Mouse (Mus musculus) midbrain, embryonic 10.5 days (tissue): ENCODE data around the gene Rgma. TPM values are rescaled to one million over a fixed set of nuclear protein-coding genes. Genes with fewer than 3 reads are reported as not detected.
A peak's percentile ranks its signal among the peaks of the same experiment; 100 is the strongest.

Experiments
- DNase-seq: peaks from one replicate; pipeline ENCODE4 v3.0.0-alpha.2; 2017; ENCODE audit warnings: low spot score
- H3K27ac ChIP-seq: fragments of 300-500 bp; sonication (generic); replicated peaks from 2 replicates; pipeline ENCODE4 v1.5.1; 2016; ENCODE audit warnings: mild to moderate bottlenecking
- H3K27me3 ChIP-seq: fragments of 300-500 bp; sonication (generic); 2 replicates; pipeline ENCODE4 v1.6.1; 2016; ENCODE audit warnings: low read depth, mild to moderate bottlenecking; ENCODE audit not compliant: poor library complexity, severe bottlenecking
- H3K36me3 ChIP-seq: fragments of 300-500 bp; sonication (generic); 2 replicates; pipeline ENCODE4 v1.6.1; 2016; ENCODE audit warnings: mild to moderate bottlenecking, moderate library complexity
- H3K4me1 ChIP-seq: fragments of 300-500 bp; sonication (generic); 2 replicates; pipeline ENCODE4 v1.6.1; 2016
- H3K4me3 ChIP-seq: fragments of 300-500 bp; sonication (generic); 2 replicates; pipeline ENCODE4 v1.5.1; 2016; ENCODE audit warnings: mild to moderate bottlenecking, moderate library complexity
- H3K9me3 ChIP-seq: fragments of 300-500 bp; sonication (generic); replicated peaks from 2 replicates; pipeline ENCODE4 v1.6.1; 2016; ENCODE audit warnings: mild to moderate bottlenecking
- WGBS: fragments of 180-500 bp; shearing (Covaris S2); methylation state at CpG from one replicate; pipeline ENCODE4 v1.1.7; 2016; 5-methylcytosine and 5-hydroxymethylcytosine counted together
- polyA plus RNA-seq: library from polyadenylated mRNA; unstranded; fragments of >200 nt; fragmentation: Nextera tagmentation; extraction: Ambion mirVana; gene quantifications from 2 replicates; pipeline ENCODE4 v1.2.1, GENCODE M21; 2016

The Rgma gene
- 51.2 and 65.4 TPM in 2 replicates for polyA plus RNA-seq

GRCm38 (mm10) chr7:73375257-73376100 lies at the start of gene Rgma:
Rgma (plus strand) TSS chr7:73375509.
- peak within 1 kb of the TSS; percentile 99 for H3K27ac ChIP-seq
- peaks cover 38% of the 10 kb centered on the region for H3K27me3 ChIP-seq
- DNase-seq, result peak; percentile 86
- H3K9me3 ChIP-seq, result no peaks in the 10 kb centered on the region
- peaks cover 74% of the 10 kb centered on the region for H3K4me1 ChIP-seq
- peaks cover 30% of the 10 kb centered on the region for H3K36me3 ChIP-seq
- WGBS, result under 1% methylated on average over 73 of the region's 85 CpGs
- H3K4me3 ChIP-seq, result peak within 1 kb of the TSS; percentile 97

- Histone ChIP-seq H3K4me1 (peaks cover 24% of the 10 kb centered on the region), H3K27me3 (no peaks in the 10 kb centered on the region), H3K4me3 (no peak overlapping the region), H3K36me3 (0 out of 2 replicates have a peak, but pooled peaks cover 2% of the 10 kb centered on the region), H3K27ac (no peak overlapping the region), H3K9me3 (peaks cover 10% of the 10 kb centered on the region)
- WGBS, result 91% methylated on average over 14 of the region's 14 CpGs
- DNase-seq, result no peak
Observed at GRCm38 (mm10) chr7:73326236-73326635, 49.1 kb upstream of the Rgma start.

GRCm38 (mm10) chr7:73326680-73327079 lies 48.6 kb upstream of the Rgma start:
- Histone ChIP-seq H3K4me3 (no peak overlapping the region), H3K36me3 (0 out of 2 replicates have a peak, but pooled peaks cover 2% of the 10 kb centered on the region), H3K27ac (no peak overlapping the region), H3K27me3 (no peaks in the 10 kb centered on the region), H3K9me3 (peaks cover 10% of the 10 kb centered on the region), H3K4me1 (peaks cover 28% of the 10 kb centered on the region)
- no peak for DNase-seq
- WGBS, result 91% methylated on average over 11 of the region's 11 CpGs

GRCm38 (mm10) chr7:73327193-73327592 lies 48.1 kb upstream of the Rgma start:
- H3K4me3 ChIP-seq, result no peak overlapping the region
- H3K36me3 ChIP-seq, result 0 out of 2 replicates have a peak, but pooled peaks cover 2% of the 10 kb centered on the region
- WGBS, result 86% methylated on average over 8 of the region's 8 CpGs
- DNase-seq, result no peak
- no peaks in the 10 kb centered on the region for H3K27me3 ChIP-seq
- no peak overlapping the region for H3K27ac ChIP-seq
- H3K9me3 ChIP-seq, result peaks cover 10% of the 10 kb centered on the region
- peaks cover 33% of the 10 kb centered on the region for H3K4me1 ChIP-seq

GRCm38 (mm10) chr7:73327652-73328051 lies 47.7 kb upstream of the Rgma start:
- Histone ChIP-seq H3K27ac (peak overlapping the region; percentile 47; the same call in 1 of the 2 replicates), H3K27me3 (no peaks in the 10 kb centered on the region), H3K9me3 (peaks cover 10% of the 10 kb centered on the region), H3K36me3 (0 out of 2 replicates have a peak, but pooled peaks cover 2% of the 10 kb centered on the region), H3K4me1 (peaks cover 33% of the 10 kb centered on the region), H3K4me3 (no peak overlapping the region)
- WGBS, result 96% methylated on average over 5 of the region's 5 CpGs
- no peak for DNase-seq

GRCm38 (mm10) chr7:73328653-73329207 lies 46.6 kb upstream of the Rgma start:
- 0 out of 2 replicates have a peak, but pooled peaks cover 2% of the 10 kb centered on the region for H3K36me3 ChIP-seq
- H3K27ac ChIP-seq, result peak overlapping the region; percentile 39; the same call in 1 of the 2 replicates
- no peak for DNase-seq
- no peak overlapping the region for H3K4me3 ChIP-seq
- peaks cover 10% of the 10 kb centered on the region for H3K9me3 ChIP-seq
- H3K27me3 ChIP-seq, result no peaks in the 10 kb centered on the region
- WGBS, result 62% methylated on average over 5 of the region's 5 CpGs
- peaks cover 35% of the 10 kb centered on the region for H3K4me1 ChIP-seq

- no peak overlapping the region for H3K4me3 ChIP-seq
- H3K27me3 ChIP-seq, result no peaks in the 10 kb centered on the region
- peaks cover 49% of the 10 kb centered on the region for H3K4me1 ChIP-seq
- no peaks in the 10 kb centered on the region for H3K9me3 ChIP-seq
- no peaks in the 10 kb centered on the region for H3K36me3 ChIP-seq
- 94% methylated on average over 12 of the region's 12 CpGs for WGBS
- no peak for DNase-seq
- H3K27ac ChIP-seq, result 0 out of 2 replicates have a peak overlapping the region, but pooled peaks have one; percentile 46
Observed at GRCm38 (mm10) chr7:73330754-73331153, 44.6 kb upstream of the Rgma start.

- H3K36me3 ChIP-seq, result no peaks in the 10 kb centered on the region
- no peak for DNase-seq
- H3K4me3 ChIP-seq, result no peak overlapping the region
- H3K27me3 ChIP-seq, result no peaks in the 10 kb centered on the region
- H3K9me3 ChIP-seq, result no peaks in the 10 kb centered on the region
- peaks cover 49% of the 10 kb centered on the region for H3K4me1 ChIP-seq
- 66% methylated on average over 7 of the region's 7 CpGs for WGBS
- peak overlapping the region; percentile 65 for H3K27ac ChIP-seq
Observed at GRCm38 (mm10) chr7:73331645-73332044, 43.7 kb upstream of the Rgma start.

GRCm38 (mm10) chr7:73333398-73333988 lies 41.8 kb upstream of the Rgma start:
- H3K9me3 ChIP-seq, result no peaks in the 10 kb centered on the region
- peak overlapping the region; percentile 4; the same call in 1 of the 2 replicates for H3K27ac ChIP-seq
- 81% methylated on average over 12 of the region's 12 CpGs for WGBS
- peaks cover 42% of the 10 kb centered on the region for H3K4me1 ChIP-seq
- no peak overlapping the region for H3K4me3 ChIP-seq
- no peaks in the 10 kb centered on the region for H3K36me3 ChIP-seq
- DNase-seq, result no peak
- H3K27me3 ChIP-seq, result no peaks in the 10 kb centered on the region

GRCm38 (mm10) chr7:73334883-73335282 lies 40.4 kb upstream of the Rgma start:
- WGBS, result 86% methylated on average over 7 of the region's 7 CpGs
- H3K27me3 ChIP-seq, result no peaks in the 10 kb centered on the region

GRCm38 (mm10) chr7:73336380-73336779 lies 38.9 kb upstream of the Rgma start:
- no peaks in the 10 kb centered on the region for H3K27me3 ChIP-seq
- no peak overlapping the region for H3K4me3 ChIP-seq
- no peak for DNase-seq
- H3K4me1 ChIP-seq, result peaks cover 27% of the 10 kb centered on the region
- H3K9me3 ChIP-seq, result no peaks in the 10 kb centered on the region
- no peaks in the 10 kb centered on the region for H3K36me3 ChIP-seq
- 0 out of 2 replicates have a peak overlapping the region, but pooled peaks have one; percentile 13 for H3K27ac ChIP-seq
- WGBS, result 88% methylated on average over 7 of the region's 7 CpGs

More at GRCm38 (mm10) chr7:73334883-73335282, 40.4 kb upstream of the Rgma start:
- H3K36me3 ChIP-seq, result no peaks in the 10 kb centered on the region
- DNase-seq, result no peak
- peak overlapping the region; percentile 61; the same call in 1 of the 2 replicates for H3K27ac ChIP-seq
- H3K4me3 ChIP-seq, result no peak overlapping the region
- H3K4me1 ChIP-seq, result peaks cover 29% of the 10 kb centered on the region
- H3K9me3 ChIP-seq, result no peaks in the 10 kb centered on the region

GRCm38 (mm10) chr7:73338353-73338752 lies 37.0 kb upstream of the Rgma start:
- 95% methylated on average over 5 of the region's 5 CpGs for WGBS
- Histone ChIP-seq H3K27ac (0 out of 2 replicates have a peak overlapping the region, but pooled peaks have one; percentile 13), H3K9me3 (no peaks in the 10 kb centered on the region), H3K4me1 (peaks cover 18% of the 10 kb centered on the region), H3K36me3 (no peaks in the 10 kb centered on the region), H3K27me3 (no peaks in the 10 kb centered on the region), H3K4me3 (no peak overlapping the region)
- DNase-seq, result no peak
